Mouse (Mus musculus) spleen, embryonic (tissue): ENCODE measurements around the gene Mtf1.

Experiments used
- CTCF ChIA-PET: fragments of 350-600 bp; sonication (Branson Sonifier 250); formaldehyde crosslinking; loops from one replicate; lab custom pipeline; 2022; lab: Charles Lee

Gene Mtf1

GRCm38 (mm10) chr4:124801552-124802308 is at the start of gene Mtf1:
Gene Mtf1, plus strand, starts transcription at chr4:124802104.
- CTCF ChIA-PET: interaction anchor here (0.6 to 1.3 kb wide), 2 partner anchors 119 to 798 kb away, joined by 3 read pairs; no protein-coding TSS in a partner anchor

DNA sequence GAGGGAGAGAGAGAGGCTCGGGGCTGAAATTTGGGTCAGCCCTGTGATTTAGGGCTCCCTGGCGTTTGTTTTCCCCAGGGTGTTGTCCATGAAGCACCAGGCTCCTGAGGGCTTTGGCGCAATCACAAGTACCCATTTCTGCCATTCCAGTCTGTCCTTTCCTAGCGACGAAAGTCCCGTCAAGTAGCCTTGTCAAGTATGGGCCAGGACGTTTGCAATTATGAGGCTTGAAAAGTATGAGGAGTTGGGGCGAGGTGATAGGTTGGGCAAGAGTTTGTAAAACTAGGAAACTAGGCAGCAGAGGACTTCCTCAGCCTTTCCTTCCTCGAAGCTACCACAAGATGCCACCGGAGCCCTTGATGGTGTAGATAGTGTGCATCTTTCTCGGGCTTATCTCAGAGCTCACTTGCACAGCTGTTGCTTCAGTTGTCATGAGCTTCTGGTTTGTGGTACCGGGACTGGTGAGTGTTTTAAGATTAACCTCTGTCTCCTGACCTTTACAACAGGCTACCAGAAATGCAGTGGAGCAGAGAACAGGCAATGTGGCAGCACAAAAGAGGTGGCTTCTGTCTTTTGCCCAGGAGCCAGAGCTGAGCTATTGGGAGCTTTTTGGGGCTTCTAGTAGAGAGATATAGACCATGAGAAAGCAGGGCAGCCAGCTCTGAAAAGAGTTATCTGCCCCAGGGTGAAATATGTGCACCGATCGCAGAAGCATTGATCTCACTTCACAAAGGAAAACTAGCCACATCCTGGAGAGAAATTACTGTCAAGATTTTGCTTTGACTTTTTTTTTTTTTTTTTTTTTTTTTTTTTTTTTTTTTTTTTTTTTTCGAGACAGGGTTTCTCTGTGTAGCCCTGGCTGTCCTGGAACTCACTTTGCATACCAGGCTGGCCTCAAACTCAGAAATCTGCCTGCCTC is 49.4 kb upstream of the Mtf1 start:
- CTCF ChIA-PET: interaction anchor here (0.7 kb wide), 1 partner anchor 58 kb away, joined by 3 read pairs; no protein-coding TSS in a partner anchor

DNA sequence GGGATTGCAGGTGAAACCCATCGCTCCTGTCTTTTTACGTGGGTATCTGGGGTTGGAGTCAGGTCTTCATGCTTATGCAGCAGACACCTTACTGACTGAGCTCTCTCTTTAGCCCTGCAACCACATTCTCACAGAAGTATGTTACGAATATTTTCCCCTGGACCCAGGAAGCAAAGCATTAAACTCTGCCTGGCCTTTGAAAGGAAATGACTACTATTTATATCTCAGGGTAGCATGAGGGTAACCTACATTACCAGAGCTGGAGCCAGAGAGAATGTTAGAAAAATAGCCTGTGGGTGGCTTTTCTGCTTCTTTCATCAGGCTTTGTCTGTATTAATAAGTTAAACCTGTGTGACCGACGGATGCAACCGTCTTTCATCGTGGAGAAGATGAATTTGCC is 46.4 kb upstream of the Mtf1 start:
- CTCF ChIA-PET: interaction anchor here (0.5 kb wide), 1 partner anchor 83 kb away, joined by 8 read pairs; no protein-coding TSS in a partner anchor

GRCm38 (mm10) chr4:124759305-124759811 is 42.5 kb upstream of the Mtf1 start:
- CTCF ChIA-PET: interaction anchor here (0.7 kb wide), 1 partner anchor 1378 kb away, joined by 4 read pairs; no protein-coding TSS in a partner anchor

DNA sequence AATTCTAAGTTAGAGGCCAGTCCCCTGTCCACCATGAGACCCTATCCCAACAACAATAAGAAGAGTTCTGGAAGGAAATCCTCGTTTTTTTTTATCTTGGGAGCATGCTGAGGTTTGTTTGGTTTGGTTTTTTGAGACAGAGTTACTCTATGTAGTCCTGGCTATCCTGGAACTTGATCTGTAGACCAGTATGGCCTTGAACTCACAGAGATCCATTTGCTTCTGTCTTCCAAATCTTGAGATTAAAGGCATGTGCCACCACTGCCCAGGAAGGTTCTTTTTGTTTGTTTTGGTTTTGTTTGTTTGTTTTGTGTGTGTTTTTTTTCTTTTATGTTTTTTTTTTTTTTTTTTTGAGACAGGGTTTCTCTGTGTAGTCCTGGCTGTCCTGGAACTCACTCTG is 40.7 kb upstream of the Mtf1 start:
- CTCF ChIA-PET: no interaction called here

- CTCF ChIA-PET: no interaction called here
Measured at GRCm38 (mm10) chr4:124762858-124763452, 38.9 kb upstream of the Mtf1 start.

DNA sequence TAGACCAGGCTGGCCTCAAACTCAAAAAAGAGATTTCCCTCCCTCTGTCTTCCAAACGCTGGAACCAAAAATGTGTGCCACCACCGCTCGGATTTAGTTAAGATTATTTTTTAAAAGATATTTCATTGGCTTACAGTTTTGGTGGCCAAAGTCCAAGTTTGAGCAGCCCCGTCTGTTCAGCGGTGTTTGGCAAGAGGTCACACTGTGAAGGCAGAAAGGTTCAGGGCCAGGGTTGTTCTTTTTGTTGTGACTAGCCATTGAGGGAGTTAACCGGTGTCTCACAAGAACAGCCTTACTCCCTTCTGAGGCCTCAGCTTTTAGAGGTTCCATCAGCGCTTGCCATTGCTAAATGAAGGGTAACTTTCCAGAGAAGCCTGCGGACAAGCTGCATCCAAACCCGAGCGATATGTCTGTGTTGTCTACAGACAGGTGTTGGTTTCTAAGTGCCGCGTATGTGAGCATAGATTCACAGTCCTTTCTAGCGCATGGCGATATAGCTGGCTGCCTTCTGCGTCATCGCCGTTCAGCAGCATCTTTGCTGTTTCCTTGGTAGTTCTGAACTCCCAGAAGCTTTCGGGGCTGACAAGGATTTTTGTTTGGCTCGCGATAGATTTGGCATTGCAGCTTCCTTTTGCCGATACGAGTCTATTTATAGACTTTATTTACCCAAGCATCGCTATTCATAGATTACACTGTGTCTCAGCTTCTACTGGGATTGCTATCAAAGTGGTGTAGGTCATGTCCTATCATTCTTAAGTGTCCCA is 35.9 kb upstream of the Mtf1 start:
- CTCF ChIA-PET: interaction anchor here (0.5 kb wide), 1 partner anchor 139 kb away, joined by 6 read pairs; no protein-coding TSS in a partner anchor

DNA sequence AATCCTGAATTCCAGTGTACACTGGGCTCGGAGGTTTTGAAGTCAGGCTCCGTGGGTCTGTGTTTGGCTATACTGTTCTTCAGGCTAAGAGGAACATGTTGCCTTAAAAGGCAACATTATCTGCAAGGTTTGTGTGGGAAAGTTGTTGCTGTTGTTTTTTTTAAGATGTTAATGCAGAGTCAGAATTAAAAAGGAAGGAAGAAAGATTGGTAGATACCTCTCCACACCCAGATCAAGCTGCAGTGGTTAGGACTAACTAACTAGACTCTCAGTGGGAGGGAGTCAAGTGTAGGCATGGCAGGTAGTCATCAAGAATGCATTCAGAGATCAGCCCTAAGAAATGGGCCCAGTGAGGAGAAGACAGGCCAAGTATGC is 35.4 kb upstream of the Mtf1 start:
- CTCF ChIA-PET: no interaction called here

- CTCF ChIA-PET: no interaction called here
Measured at GRCm38 (mm10) chr4:124768963-124769591, 32.8 kb upstream of the Mtf1 start.

DNA sequence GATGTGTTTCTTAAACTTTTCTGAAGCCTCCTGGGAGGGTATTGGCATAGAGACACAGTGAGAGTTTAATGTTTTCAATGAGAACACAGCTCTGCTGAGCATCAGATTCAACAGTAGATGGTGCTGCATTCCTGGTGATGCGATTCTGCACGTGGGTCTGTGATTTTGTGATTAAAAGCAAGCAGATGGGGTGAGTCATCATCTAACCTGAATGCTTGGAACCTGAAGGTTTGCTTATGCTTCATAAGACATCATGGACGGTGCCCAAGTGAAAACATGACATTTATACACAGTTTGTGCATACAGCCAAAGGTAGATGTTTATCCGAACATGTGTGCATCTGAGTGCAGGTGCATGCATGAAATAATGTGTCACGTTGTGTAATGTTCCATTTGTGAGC is 31.3 kb upstream of the Mtf1 start:
- CTCF ChIA-PET: no interaction called here

GRCm38 (mm10) chr4:124772125-124772524 is 29.8 kb upstream of the Mtf1 start:
- CTCF ChIA-PET: no interaction called here

- CTCF ChIA-PET: no interaction called here
Measured at GRCm38 (mm10) chr4:124773449-124773848, 28.5 kb upstream of the Mtf1 start.

- CTCF ChIA-PET: interaction anchor here (0.6 kb wide), 1 partner anchor 380 kb away, joined by 6 read pairs; no protein-coding TSS in a partner anchor
Measured at GRCm38 (mm10) chr4:124773995-124774394, 27.9 kb upstream of the Mtf1 start.

GRCm38 (mm10) chr4:124774429-124774828 is 27.5 kb upstream of the Mtf1 start:
- CTCF ChIA-PET: interaction anchor here (0.6 kb wide), 1 partner anchor 381 kb away, joined by 6 read pairs; no protein-coding TSS in a partner anchor

GRCm38 (mm10) chr4:124781361-124781760 is 20.5 kb upstream of the Mtf1 start:
- CTCF ChIA-PET: no interaction called here

DNA sequence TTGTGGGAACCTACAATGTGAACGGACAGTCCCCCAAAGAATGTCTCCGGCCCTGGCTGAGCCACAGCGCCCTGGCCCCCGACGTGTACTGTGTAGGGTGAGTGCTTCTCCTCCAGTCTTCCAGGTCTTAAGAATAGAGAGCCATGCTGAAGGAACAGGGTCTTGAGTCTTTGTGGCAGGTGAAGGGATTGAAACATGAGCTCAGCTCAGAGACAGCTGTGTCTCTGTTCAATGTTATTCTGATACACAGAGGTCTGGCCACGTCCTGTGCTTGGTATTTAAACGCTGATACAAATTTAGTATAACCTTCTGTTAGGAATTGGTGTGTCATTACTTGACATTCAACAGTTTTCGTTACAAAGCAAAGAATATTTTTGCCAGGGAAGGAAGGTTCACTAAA is 19.5 kb upstream of the Mtf1 start:
- CTCF ChIA-PET: no interaction called here

DNA sequence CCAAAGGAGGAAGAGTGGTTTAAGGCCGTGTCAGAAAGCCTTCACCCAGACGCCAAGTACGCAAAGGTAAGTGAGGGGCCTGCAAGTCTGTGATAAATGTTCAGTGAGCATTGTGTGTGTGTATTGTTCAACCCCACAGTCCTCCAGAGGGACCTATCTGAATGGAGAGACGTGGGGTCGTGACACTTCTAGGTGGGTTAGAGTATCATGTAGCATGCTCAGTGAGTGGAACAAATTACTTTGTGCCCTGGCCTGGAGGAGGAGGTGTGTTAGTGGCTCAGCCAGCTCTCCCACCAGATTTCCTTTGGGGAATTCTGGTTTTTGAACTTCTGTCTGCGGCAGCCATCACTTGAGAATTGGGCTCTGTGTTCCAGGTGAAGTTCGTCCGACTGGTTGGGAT is 18.0 kb upstream of the Mtf1 start:
- CTCF ChIA-PET: no interaction called here

- CTCF ChIA-PET: interaction anchor here (1.3 kb wide), 1 partner anchor 11 kb away, joined by 3 read pairs; no protein-coding TSS in a partner anchor
Measured at GRCm38 (mm10) chr4:124790013-124790412, 11.9 kb upstream of the Mtf1 start.

DNA sequence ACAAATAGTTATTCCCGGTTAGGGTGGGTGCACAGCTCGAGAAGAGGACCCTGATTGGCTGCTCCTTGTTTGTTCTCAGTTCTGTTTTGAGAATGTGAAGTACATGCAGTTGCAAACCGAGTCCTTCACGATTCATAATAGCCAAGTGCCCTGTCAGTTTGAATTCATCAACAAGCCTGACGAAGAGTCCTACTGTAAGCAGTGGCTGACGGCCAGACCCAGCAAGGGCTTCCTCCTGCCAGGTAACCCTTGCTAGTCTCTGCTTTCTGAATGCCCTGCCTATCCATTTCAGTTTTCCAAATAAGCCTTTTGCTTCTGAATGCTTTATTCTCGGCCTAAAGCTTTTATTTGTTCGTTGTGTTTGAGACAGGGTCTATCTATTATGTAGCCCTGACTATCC is 9.8 kb upstream of the Mtf1 start:
- CTCF ChIA-PET: no interaction called here

- CTCF ChIA-PET: no interaction called here
Measured at GRCm38 (mm10) chr4:124796141-124796540, 5.8 kb upstream of the Mtf1 start.
